Mouse (Mus musculus) spleen, adult 10 weeks (tissue): ENCODE results near the gene Lgr5. TPM values are rescaled to one million over a fixed set of nuclear protein-coding genes. Genes with fewer than 3 reads are reported as not detected.

Experiments used
- polyA plus RNA-seq: library from polyadenylated mRNA; stranded (reverse); fragments of 350-450 nt; fragmentation: Illumina TruSeq; extraction: RNeasy Lipid Tissue Mini Kit (QIAGEN cat#74804); gene quantifications from one replicate; pipeline ENCODE4 v1.2.3, GENCODE M21; 2015; ENCODE audit warnings: low replicate concordance; ENCODE audit not compliant: insufficient read depth

Lgr5 gene
- 0.62 TPM for polyA plus RNA-seq

DNA sequence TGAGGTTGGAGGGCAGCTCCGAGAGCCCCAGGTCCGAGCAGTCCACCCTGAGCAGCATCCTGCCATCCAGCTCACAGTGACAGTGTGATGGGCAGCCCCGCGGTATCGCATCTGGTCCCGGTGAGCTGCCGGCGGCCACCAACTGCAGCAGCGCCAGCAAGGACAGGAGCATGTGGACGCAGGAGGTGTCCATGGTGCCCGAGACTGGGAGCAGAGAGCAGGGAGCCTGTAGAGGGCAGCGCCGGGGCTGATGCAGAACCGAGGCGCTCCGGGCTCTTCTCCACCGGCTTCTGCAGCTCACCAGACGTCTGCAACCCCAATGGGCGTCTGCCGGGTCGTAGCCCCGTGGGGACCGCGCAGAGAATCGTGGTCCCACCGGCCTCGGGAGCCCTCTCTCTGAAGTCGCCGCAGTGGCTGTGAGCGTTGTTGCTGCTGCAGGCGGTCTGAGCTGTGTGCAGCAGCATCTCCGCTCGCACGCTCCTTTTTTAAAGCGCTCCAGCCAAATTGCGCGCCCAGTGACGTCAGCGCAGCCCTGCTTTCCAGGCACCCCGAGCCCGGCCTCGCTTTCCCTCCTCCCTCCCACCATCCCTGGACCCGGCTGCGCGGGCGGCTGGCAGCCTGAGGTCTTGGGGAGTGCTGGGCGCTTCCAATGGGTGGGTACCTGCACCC lies at the start of gene Lgr5:
Gene Lgr5, minus strand, starts transcription at position 480 of the 669 bp plus-strand sequence.

DNA sequence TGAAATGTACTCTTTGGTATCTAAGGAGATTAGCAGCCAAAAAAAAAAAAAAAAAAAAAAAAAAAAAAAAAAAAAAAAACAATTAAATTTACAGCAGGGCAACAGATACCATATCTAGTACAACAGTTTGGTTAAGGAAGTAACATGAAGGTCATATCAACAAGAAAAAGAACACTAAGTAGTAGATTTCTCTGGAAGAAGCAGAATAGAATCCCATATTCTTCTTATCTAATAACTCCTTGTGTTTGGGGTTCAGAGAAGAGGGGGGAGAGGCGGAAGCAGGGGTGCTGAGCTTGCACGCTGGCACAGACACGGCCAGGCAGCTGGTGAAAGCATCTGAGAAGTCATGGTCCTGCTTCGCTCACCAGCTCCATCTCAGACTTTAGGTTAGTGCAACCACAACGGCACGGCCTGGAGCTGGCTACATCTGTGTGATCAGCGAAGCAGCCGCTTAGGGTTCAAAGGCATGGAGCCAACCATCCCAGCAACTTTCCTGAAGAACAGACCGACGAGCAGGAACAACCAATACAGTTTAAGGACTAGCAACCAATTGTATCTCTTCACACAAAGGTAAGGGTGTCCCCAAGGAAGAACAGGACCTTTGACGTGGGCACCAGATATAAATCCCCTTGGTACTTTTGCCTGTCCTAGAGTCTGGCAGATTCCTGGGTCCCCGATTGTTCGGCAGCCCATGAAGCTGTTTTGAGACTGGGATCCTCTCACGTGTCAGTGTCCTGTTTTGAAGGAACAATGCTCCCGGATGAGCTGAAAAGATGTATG lies 17.7 kb downstream of the Lgr5 start, which contains the start of gene A930009A15Rik:
Gene A930009A15Rik, plus strand, starts transcription at position 275 of the 780 bp plus-strand sequence.

Other genes with a start within 250 kb of the Lgr5 start
- gene Tmem19, start 225.3 kb downstream of the Lgr5 start, polyA plus RNA-seq = 36.5 TPM
- 20.1 TPM for gene Thap2, start 203.3 kb downstream of the Lgr5 start, polyA plus RNA-seq
- 232 TPM for gene Zfc3h1, start 202.8 kb downstream of the Lgr5 start, polyA plus RNA-seq
- gene A930009A15Rik, start 17.8 kb downstream of the Lgr5 start, polyA plus RNA-seq = not detected
- gene Tspan8, start 229.1 kb upstream of the Lgr5 start, polyA plus RNA-seq = 8.5 TPM